Mouse (Mus musculus): ENCODE data around the gene Noc2l. TPM values are rescaled to one million over a fixed set of nuclear protein-coding genes. Genes with fewer than 3 reads are reported as not detected.

The Noc2l gene
- total RNA-seq, 2 experiments from 2014 or later: 97.3 to 135 TPM

Other genes starting within 250 kb of the Noc2l start
- gene B3galt6, start 243.4 kb upstream of the Noc2l start, total RNA-seq (2014; fragmentation: Nextera tagmentation): 6.4 and 6.6 TPM in 2 replicates
- gene B3galt6, start 243.4 kb upstream of the Noc2l start, total RNA-seq (2017): 10.3 and 10.7 TPM in 2 replicates
- gene Sdf4, start 243.1 kb upstream of the Noc2l start, total RNA-seq (2014; fragmentation: Nextera tagmentation): 62.0 and 73.4 TPM in 2 replicates
- gene Sdf4, start 243.1 kb upstream of the Noc2l start, total RNA-seq (2017): 174 and 182 TPM in 2 replicates
- 2.2 TPM in 1 of 2 replicates, not detected in the other for gene Tnfrsf4, start 222.2 kb upstream of the Noc2l start, total RNA-seq (2014; fragmentation: Nextera tagmentation)
- gene Tnfrsf4, start 222.2 kb upstream of the Noc2l start, total RNA-seq (2017): 1.1 TPM in 1 of 2 replicates, not detected in the other
- gene Tnfrsf18, start 209.8 kb upstream of the Noc2l start, total RNA-seq (2014; fragmentation: Nextera tagmentation): 0.99 and 4.6 TPM in 2 replicates
- 1.9 and 4.6 TPM in 2 replicates for gene Tnfrsf18, start 209.8 kb upstream of the Noc2l start, total RNA-seq (2017)
- not detected in 2 replicates for gene Ttll10, start 176.6 kb upstream of the Noc2l start, total RNA-seq (2014; fragmentation: Nextera tagmentation)
- not detected in 2 replicates for gene Ttll10, start 176.6 kb upstream of the Noc2l start, total RNA-seq (2017)
- 32.2 and 43.0 TPM in 2 replicates for gene 9430015G10Rik, start 126.0 kb upstream of the Noc2l start, total RNA-seq (2014; fragmentation: Nextera tagmentation)
- 24.7 and 32.8 TPM in 2 replicates for gene 9430015G10Rik, start 126.0 kb upstream of the Noc2l start, total RNA-seq (2017)
- not detected in 2 replicates for gene Rnf223, start 105.5 kb upstream of the Noc2l start, total RNA-seq (2014; fragmentation: Nextera tagmentation)
- 0.17 TPM in 1 of 2 replicates, not detected in the other for gene Rnf223, start 105.5 kb upstream of the Noc2l start, total RNA-seq (2017)
- 1.1 and 8.9 TPM in 2 replicates for gene Agrn, start 38.5 kb upstream of the Noc2l start, total RNA-seq (2014; fragmentation: Nextera tagmentation)
- 1.2 and 2.1 TPM in 2 replicates for gene Agrn, start 38.5 kb upstream of the Noc2l start, total RNA-seq (2017)
- gene Isg15, start 35.2 kb upstream of the Noc2l start, total RNA-seq (2014; fragmentation: Nextera tagmentation): 4.6 and 11.1 TPM in 2 replicates
- 1.2 TPM in 1 of 2 replicates, not detected in the other for gene Isg15, start 35.2 kb upstream of the Noc2l start, total RNA-seq (2017)
- gene AW011738, start 32.7 kb upstream of the Noc2l start, total RNA-seq (2014; fragmentation: Nextera tagmentation): 1.5 and 2.1 TPM in 2 replicates
- gene AW011738, start 32.7 kb upstream of the Noc2l start, total RNA-seq (2017): 0.26 and 0.43 TPM in 2 replicates
- not detected in 2 replicates for gene Perm1, start 20.1 kb upstream of the Noc2l start, total RNA-seq (2014; fragmentation: Nextera tagmentation)
- gene Perm1, start 20.1 kb upstream of the Noc2l start, total RNA-seq (2017): 0.05 TPM in 1 of 2 replicates, not detected in the other
- gene Plekhn1, start 1.2 kb upstream of the Noc2l start, total RNA-seq (2014; fragmentation: Nextera tagmentation): 24.3 and 36.5 TPM in 2 replicates
- gene Plekhn1, start 1.2 kb upstream of the Noc2l start, total RNA-seq (2017): 12.2 and 13.4 TPM in 2 replicates
- not detected in 2 replicates for gene Samd11, start 19.6 kb downstream of the Noc2l start, total RNA-seq (2014; fragmentation: Nextera tagmentation)
- gene Samd11, start 19.6 kb downstream of the Noc2l start, total RNA-seq (2017): 0.15 and 0.60 TPM in 2 replicates
- gene Vmn2r-ps159, start 95.1 kb downstream of the Noc2l start, total RNA-seq (2014; fragmentation: Nextera tagmentation): not detected in 2 replicates
- gene Vmn2r-ps159, start 95.1 kb downstream of the Noc2l start, total RNA-seq (2017): not detected in 2 replicates